Mouse (Mus musculus) midbrain, embryonic 14.5 days (tissue): ENCODE data around the gene Tbc1d7. TPM values are rescaled to one million over a fixed set of nuclear protein-coding genes. Genes with fewer than 3 reads are reported as not detected.

Experiments
- ATAC-seq: fragments of 200-750 bp; cut with Nextera tagmentation; 2 replicates; pipeline ENCODE4 v1.8.0; 2017; ENCODE audit warnings: moderate number of reproducible peaks, moderate library complexity; ENCODE audit not compliant: low FRiP score, low TSS enrichment
- DNase-seq: peaks from one replicate; pipeline ENCODE4 v3.0.0-alpha.2; 2015
- H3K27ac ChIP-seq: fragments of 300-500 bp; sonication (generic); replicated peaks from 2 replicates; pipeline ENCODE4 v1.5.1; 2014; ENCODE audit warnings: mild to moderate bottlenecking, low read depth, low read length, moderate library complexity
- H3K27me3 ChIP-seq: fragments of 300-500 bp; sonication (generic); 2 replicates; pipeline ENCODE4 v1.6.1; 2014; ENCODE audit warnings: low read length, control low read depth, mixed read lengths; ENCODE audit not compliant: control insufficient read depth, insufficient read depth
- H3K36me3 ChIP-seq: fragments of 300-500 bp; sonication (generic); 2 replicates; pipeline ENCODE4 v1.6.1; 2014; ENCODE audit warnings: low read length, control low read depth; ENCODE audit not compliant: control insufficient read depth, insufficient read depth
- H3K4me1 ChIP-seq: fragments of 300-500 bp; sonication (generic); 2 replicates; pipeline ENCODE4 v1.6.1; 2014; ENCODE audit warnings: mild to moderate bottlenecking, antibody characterized with exemption, low read length, control low read depth; ENCODE audit not compliant: control insufficient read depth, insufficient read depth
- H3K4me2 ChIP-seq: fragments of 300-500 bp; sonication (generic); 2 replicates; pipeline ENCODE4 v1.6.1; 2014; ENCODE audit warnings: mild to moderate bottlenecking, low read length, moderate library complexity
- H3K4me3 ChIP-seq: fragments of 300-500 bp; sonication (generic); replicated peaks from 2 replicates; pipeline ENCODE4 v1.5.1; 2014; ENCODE audit warnings: low read depth, low read length
- H3K9ac ChIP-seq: fragments of 300-500 bp; sonication (generic); replicated peaks from 2 replicates; pipeline ENCODE4 v1.6.1; 2014; ENCODE audit warnings: mild to moderate bottlenecking, low read length, moderate library complexity
- H3K9me3 ChIP-seq: fragments of 300-500 bp; sonication (generic); 2 replicates; pipeline ENCODE4 v1.6.1; 2016; ENCODE audit warnings: low read length, control low read depth, mixed read lengths; ENCODE audit not compliant: control insufficient read depth
- WGBS: fragments of 180-500 bp; shearing (Covaris S2); extraction: QIAGEN DNeasy Blood & Tissue Kit; methylation state at CpG from one replicate; pipeline ENCODE4 v1.1.7; 2014; 5-methylcytosine and 5-hydroxymethylcytosine counted together
- polyA plus RNA-seq: library from polyadenylated mRNA; unstranded; fragments of >200 nt; fragmentation: Nextera tagmentation; extraction: Ambion mirVana; gene quantifications from 2 replicates; pipeline ENCODE4 v1.2.1, GENCODE M21; 2014

Tbc1d7 gene
- polyA plus RNA-seq, 1 experiment from 2014 or later = 101 TPM

- Histone ChIP-seq H3K9me3 (no peaks in the 10 kb centered on the region), H3K4me3 (no peak overlapping the region), H3K4me1 (no peaks in the 10 kb centered on the region), H3K27me3 (no peaks in the 10 kb centered on the region), H3K27ac (no peak overlapping the region), H3K36me3 (peaks cover 6% of the 10 kb centered on the region; the same call in 1 of the 2 replicates), H3K9ac (no peak overlapping the region), H3K4me2 (no peak overlapping the region)
- DNase-seq (no peak), ATAC-seq (no peak)
- 77% methylated on average over 22 of the region's 22 CpGs for WGBS
Observed at GRCm38 (mm10) chr13:43200473-43200872, 29.2 kb upstream of the Tbc1d7 start.

GRCm38 (mm10) chr13:43199749-43200148, 28.4 kb upstream of the Tbc1d7 start:
- ATAC-seq (no peak), DNase-seq (no peak)
- H3K27ac ChIP-seq = no peak overlapping the region
- no peak overlapping the region for H3K4me3 ChIP-seq
- H3K4me1 ChIP-seq = no peaks in the 10 kb centered on the region
- no peak overlapping the region for H3K4me2 ChIP-seq
- no peaks in the 10 kb centered on the region for H3K27me3 ChIP-seq
- no peaks in the 10 kb centered on the region for H3K9me3 ChIP-seq
- WGBS = 68% methylated on average over 5 of the region's 5 CpGs
- peaks cover 6% of the 10 kb centered on the region; the same call in 1 of the 2 replicates for H3K36me3 ChIP-seq
- H3K9ac ChIP-seq = no peak overlapping the region

DNA sequence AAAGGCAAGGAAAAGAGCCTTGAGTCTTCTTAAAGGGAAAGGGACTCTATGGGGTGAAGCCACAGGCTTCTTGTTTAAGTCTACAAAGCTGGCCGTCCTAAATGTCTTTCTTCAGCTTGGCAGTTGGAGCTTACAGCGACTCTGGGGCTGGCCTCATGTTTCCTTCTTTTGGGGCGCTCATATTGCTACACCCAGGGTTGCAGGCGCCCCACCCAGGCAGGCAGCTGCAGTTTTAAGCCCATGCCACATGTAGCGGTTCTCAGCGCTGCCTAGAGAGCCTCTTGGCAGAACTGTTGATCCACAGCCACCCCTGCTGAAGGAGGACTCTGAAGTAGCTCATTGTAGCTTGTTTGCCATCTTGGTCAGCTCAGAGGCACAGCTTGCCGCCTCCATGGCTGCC, 28.0 kb upstream of the Tbc1d7 start:
- H3K9me3 ChIP-seq = no peaks in the 10 kb centered on the region
- no peak overlapping the region for H3K4me3 ChIP-seq
- ATAC-seq (no peak), DNase-seq (no peak)
- no peak overlapping the region for H3K9ac ChIP-seq
- H3K27ac ChIP-seq = no peak overlapping the region
- no peaks in the 10 kb centered on the region for H3K27me3 ChIP-seq
- no peaks in the 10 kb centered on the region for H3K4me1 ChIP-seq
- no peak overlapping the region for H3K4me2 ChIP-seq
- 87% methylated on average over 7 of the region's 7 CpGs for WGBS
- H3K36me3 ChIP-seq = peaks cover 6% of the 10 kb centered on the region; the same call in 1 of the 2 replicates

GRCm38 (mm10) chr13:43197187-43197586, 25.9 kb upstream of the Tbc1d7 start:
- H3K27me3 ChIP-seq = no peaks in the 10 kb centered on the region
- no peak overlapping the region for H3K27ac ChIP-seq
- no peaks in the 10 kb centered on the region for H3K9me3 ChIP-seq
- WGBS = 61% methylated on average over 6 of the region's 6 CpGs
- DNase-seq (no peak), ATAC-seq (no peak)
- no peak overlapping the region for H3K9ac ChIP-seq
- no peak overlapping the region for H3K4me2 ChIP-seq
- H3K4me3 ChIP-seq = no peak overlapping the region
- H3K36me3 ChIP-seq = peaks cover 6% of the 10 kb centered on the region; the same call in 1 of the 2 replicates
- no peaks in the 10 kb centered on the region for H3K4me1 ChIP-seq

GRCm38 (mm10) chr13:43196000-43196399, 24.7 kb upstream of the Tbc1d7 start:
- 0 out of 2 replicates have a peak, but pooled peaks cover 5% of the 10 kb centered on the region for H3K4me1 ChIP-seq
- no peak for DNase-seq
- no peak overlapping the region for H3K27ac ChIP-seq
- no peak for ATAC-seq
- no peak overlapping the region for H3K9ac ChIP-seq
- no peak overlapping the region for H3K4me2 ChIP-seq
- H3K36me3 ChIP-seq = peaks cover 6% of the 10 kb centered on the region; the same call in 1 of the 2 replicates
- 78% methylated on average over 7 of the region's 7 CpGs for WGBS
- H3K27me3 ChIP-seq = no peaks in the 10 kb centered on the region
- H3K4me3 ChIP-seq = no peak overlapping the region
- no peaks in the 10 kb centered on the region for H3K9me3 ChIP-seq

DNA sequence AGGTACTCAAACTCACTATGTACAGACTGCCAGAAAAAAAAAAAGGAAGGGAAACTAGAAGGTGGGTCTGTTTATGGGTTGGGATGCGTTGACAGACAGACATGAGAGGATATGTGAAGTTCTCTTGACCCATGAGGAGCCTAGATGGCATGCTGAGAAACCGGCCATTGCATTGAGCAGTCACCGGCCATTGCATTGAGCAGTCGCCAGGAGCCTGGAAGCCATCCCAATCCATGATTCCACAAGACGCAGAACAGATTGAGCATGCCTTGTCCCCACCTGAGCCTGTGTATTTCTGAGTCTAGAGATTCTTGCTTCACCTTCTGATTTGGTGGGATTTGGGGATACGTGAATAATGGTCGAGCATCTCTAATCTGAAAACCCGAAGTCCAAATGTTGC, 22.6 kb upstream of the Tbc1d7 start:
- Histone ChIP-seq H3K9ac (no peak overlapping the region), H3K4me3 (no peak overlapping the region), H3K27ac (no peak overlapping the region), H3K9me3 (no peaks in the 10 kb centered on the region), H3K36me3 (no peaks in the 10 kb centered on the region), H3K4me1 (0 out of 2 replicates have a peak, but pooled peaks cover 5% of the 10 kb centered on the region), H3K4me2 (no peak overlapping the region), H3K27me3 (no peaks in the 10 kb centered on the region)
- DNase-seq = no peak
- no peak for ATAC-seq
- 94% methylated on average over 8 of the region's 8 CpGs for WGBS

GRCm38 (mm10) chr13:43193266-43193665, 22.0 kb upstream of the Tbc1d7 start:
- 0 out of 2 replicates have a peak, but pooled peaks cover 5% of the 10 kb centered on the region for H3K4me1 ChIP-seq
- H3K36me3 ChIP-seq = no peaks in the 10 kb centered on the region
- H3K9me3 ChIP-seq = no peaks in the 10 kb centered on the region
- H3K27me3 ChIP-seq = no peaks in the 10 kb centered on the region
- no peak overlapping the region for H3K4me3 ChIP-seq
- H3K27ac ChIP-seq = no peak overlapping the region
- H3K9ac ChIP-seq = no peak overlapping the region
- H3K4me2 ChIP-seq = no peak overlapping the region
- 68% methylated on average over 7 of the region's 7 CpGs for WGBS
- no peak for ATAC-seq
- DNase-seq = no peak

DNA sequence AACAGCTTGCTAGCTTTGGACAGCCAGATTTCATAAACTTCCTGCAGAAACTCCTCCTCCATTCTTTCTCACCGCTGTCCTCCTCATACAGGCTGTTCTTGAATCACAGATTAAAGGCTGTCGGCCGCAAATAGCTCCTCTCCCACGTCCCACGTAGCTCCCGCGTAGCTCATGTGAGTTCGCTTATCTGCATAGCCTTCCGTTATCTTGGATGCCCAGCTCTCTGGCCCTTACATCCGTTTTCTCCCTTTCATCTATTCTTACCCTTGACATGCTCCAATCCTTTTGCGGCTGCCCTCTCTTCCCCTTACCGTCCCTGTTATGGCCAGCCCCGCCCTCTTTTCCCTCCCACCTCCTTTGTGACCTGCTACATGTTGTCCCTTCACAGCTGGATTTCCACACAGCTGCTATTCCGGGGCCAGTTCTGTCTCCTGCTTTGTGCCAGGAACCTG, 20.5 kb upstream of the Tbc1d7 start:
- WGBS = 9% methylated on average over 14 of the region's 14 CpGs
- H3K9me3 ChIP-seq = no peaks in the 10 kb centered on the region
- H3K4me2 ChIP-seq = peak overlapping the region; percentile 27
- no peak overlapping the region for H3K27ac ChIP-seq
- no peaks in the 10 kb centered on the region for H3K27me3 ChIP-seq
- H3K4me1 ChIP-seq = 0 out of 2 replicates have a peak, but pooled peaks cover 5% of the 10 kb centered on the region
- DNase-seq = no peak
- H3K36me3 ChIP-seq = no peaks in the 10 kb centered on the region
- H3K4me3 ChIP-seq = 0 out of 2 replicates have a peak overlapping the region, but pooled peaks have one; percentile 8
- no peak for ATAC-seq
- H3K9ac ChIP-seq = no peak overlapping the region

DNA sequence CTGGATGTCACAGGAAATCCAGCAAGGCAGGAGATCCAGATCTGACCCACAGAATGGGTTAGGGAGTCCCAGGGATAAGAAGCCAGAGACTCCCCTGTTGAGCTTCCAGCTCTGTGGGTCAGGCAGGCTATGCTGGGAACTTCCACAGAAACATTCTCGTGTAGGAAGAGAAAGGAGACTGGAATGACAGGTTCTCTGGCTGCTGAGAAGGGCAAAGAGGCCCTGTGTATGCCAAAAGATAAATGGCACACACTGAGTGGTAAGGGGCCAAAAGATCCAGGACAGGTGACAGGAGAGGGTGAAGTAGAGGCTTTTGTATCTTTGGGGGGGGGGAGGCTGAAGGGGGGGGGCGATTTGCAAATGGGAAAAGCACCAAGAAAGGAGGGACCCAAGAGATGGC, 20.0 kb upstream of the Tbc1d7 start:
- H3K27me3 ChIP-seq = no peaks in the 10 kb centered on the region
- H3K4me2 ChIP-seq = peak overlapping the region; percentile 27; the same call in 1 of the 2 replicates
- H3K36me3 ChIP-seq = no peaks in the 10 kb centered on the region
- H3K9ac ChIP-seq = no peak overlapping the region
- H3K9me3 ChIP-seq = no peaks in the 10 kb centered on the region
- no peak overlapping the region for H3K27ac ChIP-seq
- H3K4me1 ChIP-seq = 0 out of 2 replicates have a peak, but pooled peaks cover 5% of the 10 kb centered on the region
- 27% methylated on average over 2 of the region's 2 CpGs for WGBS
- DNase-seq = no peak
- H3K4me3 ChIP-seq = no peak overlapping the region
- ATAC-seq = no peak
